8 mouse cellular contexts compared by ENCODE assay signal in genomic region chr5:143625497-143625896, GRCm38 (mm10). TPM values are rescaled to one million over a fixed set of nuclear protein-coding genes. Genes with fewer than 3 reads are reported as not detected.
A peak's percentile ranks its signal among the peaks of the same experiment; 100 is the strongest.
DNase-seq lines count a peak whose midpoint lies in the region; TF ChIP-seq lines count a peak whose summit lies in the region.

No protein-coding gene starts in this region.

- TF ChIP-seq POLR2A in myocyte (IDR thresholded peaks at IDR 0.05; ENCODE audit: insufficient read length, low read depth), result no peak

- peak; percentile 32 for DNase-seq in kidney, adult 18-20 months
- DNase-seq in kidney, adult 8-10 months, result no peak
- peak; percentile 41 to 45 for DNase-seq in kidney, postnatal 36 days
- no peak for DNase-seq in cerebellum, adult 11 months
- DNase-seq in urinary bladder, postnatal 25 days (ENCODE audit: low spot score), result no peak
- DNase-seq in left cerebral cortex, adult 11 months (ENCODE audit: low spot score), result no peak

- H3K79me2 ChIP-seq in myocyte (ENCODE audit: control insufficient read depth, insufficient read depth), result peaks cover 81% of the 10 kb centered on the region

- H3ac ChIP-seq in myocyte (ENCODE audit: control insufficient read depth, insufficient read length), result no peak overlapping the region

- peak overlapping the region; percentile 70 for H3K4me2 ChIP-seq in myocyte (ENCODE audit: low read depth)

- H3K4me1 ChIP-seq in erythroblast, embryonic 14.5 days (ENCODE audit: control insufficient read depth), result peaks cover 87% of the 10 kb centered on the region

- H3K36me3 ChIP-seq in erythroblast, embryonic 14.5 days (ENCODE audit: control insufficient read depth), result peaks cover 38% of the 10 kb centered on the region
- no peaks in the 10 kb centered on the region for H3K36me3 ChIP-seq in myocyte (ENCODE audit: control insufficient read depth, insufficient read depth)

- peak overlapping the region; percentile 100 for H3K4me3 ChIP-seq in erythroblast, embryonic 14.5 days (replicated peaks)
- no peak overlapping the region for H3K4me3 ChIP-seq in myocyte

- H3K9me3 ChIP-seq in erythroblast, embryonic 14.5 days (ENCODE audit: control insufficient read depth, low read length), result peaks cover 4% of the 10 kb centered on the region

- H3K27me3 ChIP-seq in erythroblast, embryonic 14.5 days (ENCODE audit: control insufficient read depth), result no peaks in the 10 kb centered on the region
- H3K27me3 ChIP-seq in myocyte (ENCODE audit: control insufficient read depth, insufficient read depth, insufficient read length), result no peaks in the 10 kb centered on the region

TF ChIP-seq in myocyte, 11 proteins besides CTCF, POLR2A, EP300 and RAD21:
- no peak for TF ChIP-seq POLR2AphosphoS2 (IDR thresholded peaks at IDR 0.05; ENCODE audit: insufficient read length, low read depth)
- no peak for TF ChIP-seq CEBPB (IDR thresholded peaks at IDR 0.05; ENCODE audit: insufficient read depth, poor library complexity, severe bottlenecking)
- no peak for TF ChIP-seq SRF (IDR thresholded peaks at IDR 0.05; ENCODE audit: control insufficient read depth, insufficient read length, low read depth)
- no peak for TF ChIP-seq REST (IDR thresholded peaks at IDR 0.05; ENCODE audit: insufficient read depth, insufficient read length)
- no peak for TF ChIP-seq TCF3 (IDR thresholded peaks at IDR 0.05; ENCODE audit: insufficient read length, low read depth)
- no peak for TF ChIP-seq TCF12 (IDR thresholded peaks at IDR 0.05; ENCODE audit: insufficient read depth, poor library complexity, severe bottlenecking)

RNA-seq across cellular contexts. Expression of gene Cyth3, which starts 3.2 kb away (rescaled TPM):
- polyA plus RNA-seq in erythroblast, embryonic 14.5 days (2012), result 2.5 and 3.2 TPM in 2 replicates
- polyA plus RNA-seq in myocyte (2012; fragmentation: generic; extraction: Trizol), result 18.5 TPM

Comparison
In these comparisons a context has a peak if more than half of its experiments do, and no peak if none do; other contexts are left out.
1. DNase-seq: peak in kidney, adult 18-20 months (single experiment) and kidney, postnatal 36 days (2 of 2); none in kidney, adult 8-10 months (0 of 2), cerebellum, adult 11 months (single experiment), urinary bladder, postnatal 25 days (single experiment) and left cerebral cortex, adult 11 months (single experiment).